Mouse (Mus musculus) cortical plate, adult 2 months (tissue): ENCODE data around the gene Tnik. TPM values are rescaled to one million over a fixed set of nuclear protein-coding genes. Genes with fewer than 3 reads are reported as not detected.

Experiments used
- H3K27ac ChIP-seq: fragments of 200-500 bp; 2 replicates; pipeline ENCODE4 v1.5.1; 2012; ENCODE audit warnings: low read length, control low read depth, inconsistent platforms; ENCODE audit not compliant: insufficient read depth
- H3K4me1 ChIP-seq: fragments of 200-500 bp; 2 replicates; pipeline ENCODE4 v1.6.1; 2011; ENCODE audit warnings: low read length; ENCODE audit not compliant: control insufficient read depth, insufficient read depth
- H3K4me3 ChIP-seq: fragments of 200-500 bp; 2 replicates; pipeline ENCODE4 v1.5.1; 2011; ENCODE audit warnings: mild to moderate bottlenecking, low read length, control low read depth; ENCODE audit not compliant: insufficient read depth
- CTCF ChIP-seq: fragments of 200-500 bp; IDR thresholded peaks from 2 replicates; pipeline ENCODE4 v1.5.1; 2011; ENCODE audit warnings: mild to moderate bottlenecking, control low read depth, low read length; ENCODE audit not compliant: insufficient read depth; ENCODE audit errors: extremely low read depth
- POLR2A ChIP-seq: fragments of 200-500 bp; IDR thresholded peaks from 2 replicates; pipeline ENCODE4 v1.6.1; 2011; ENCODE audit warnings: mild to moderate bottlenecking, low read length, control low read depth; ENCODE audit not compliant: insufficient read depth; ENCODE audit errors: extremely low read depth
- polyA plus RNA-seq: library from polyadenylated mRNA; depleted of rRNA; stranded (reverse); fragments of >200 nt; gene quantifications from 2 replicates; pipeline ENCODE4 v1.2.3, GENCODE M21; 2012

The Tnik gene
- polyA plus RNA-seq, 1 experiment: 95.8 TPM

DNA sequence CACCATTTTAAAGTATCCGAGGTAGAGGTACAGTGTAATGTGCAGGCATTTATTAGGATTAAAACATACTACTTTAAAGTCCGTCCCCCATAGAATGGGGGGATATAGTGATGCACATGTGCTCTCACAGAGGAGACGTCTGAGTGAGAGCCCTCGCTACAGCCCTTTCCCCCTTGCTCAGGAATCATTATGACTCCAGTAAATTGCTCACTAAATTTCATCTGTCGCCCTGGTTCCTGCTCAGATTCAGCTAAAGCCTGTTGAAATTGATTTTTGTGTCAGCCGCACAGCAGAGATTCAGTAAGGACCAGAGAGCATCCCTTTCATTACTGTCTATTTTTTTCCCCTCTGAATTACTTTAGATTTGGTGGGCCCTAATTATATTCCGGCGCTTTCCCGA is 224.4 kb downstream of the Tnik start:
- no peak overlapping the region for H3K27ac ChIP-seq
- no peak overlapping the region for H3K4me3 ChIP-seq
- TF ChIP-seq CTCF (no peak), POLR2A (no peak)
- H3K4me1 ChIP-seq: peaks cover 10% of the 10 kb centered on the region

DNA sequence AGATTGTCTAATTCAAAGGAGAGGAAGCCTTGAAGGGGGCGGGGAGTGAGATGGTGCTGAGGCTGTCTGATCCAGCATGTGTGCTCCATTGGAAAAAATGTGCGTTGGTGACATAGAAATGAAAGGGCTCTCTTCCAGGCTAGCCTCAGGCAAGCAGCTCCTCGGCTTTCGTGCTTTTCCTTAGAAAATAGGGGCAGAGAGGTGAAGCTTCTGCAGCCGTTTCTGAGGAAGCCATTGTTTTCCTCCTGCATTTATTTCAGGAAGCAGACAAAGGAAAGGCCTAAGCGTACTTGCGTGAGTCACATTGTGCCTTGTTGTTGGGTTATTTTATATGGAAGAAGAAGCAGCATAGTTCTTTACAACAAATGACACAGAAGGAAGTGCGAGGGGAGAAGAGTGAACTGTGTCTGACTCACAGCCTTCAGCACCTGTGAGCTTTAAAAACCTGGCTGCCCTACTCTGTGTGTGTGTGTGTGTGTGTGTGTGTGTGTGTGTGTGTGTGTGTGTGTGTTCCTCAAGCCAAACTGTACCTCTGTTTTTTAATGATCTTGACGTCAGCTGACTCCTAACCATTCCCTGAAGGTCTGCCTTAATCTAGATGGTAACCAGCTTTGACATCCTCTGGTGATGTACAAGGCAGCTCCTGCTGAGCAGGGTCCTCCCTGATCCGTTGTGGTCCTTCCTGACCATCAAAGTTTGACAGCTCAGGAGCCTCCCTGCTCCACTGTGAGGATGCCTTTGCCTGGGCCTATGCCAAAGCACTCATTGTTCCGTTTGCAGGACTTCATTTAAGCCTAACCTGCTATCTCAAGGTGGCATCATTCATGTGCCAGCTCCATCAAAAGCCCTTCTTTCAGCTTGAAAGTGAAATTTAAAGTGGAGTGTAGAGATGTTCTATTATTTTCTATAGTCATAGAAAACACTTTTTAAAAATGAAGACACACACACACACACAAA is 228.3 kb downstream of the Tnik start:
- no peak overlapping the region for H3K4me3 ChIP-seq
- no peak for TF ChIP-seq POLR2A
- no peak overlapping the region for H3K27ac ChIP-seq
- peaks cover 6% of the 10 kb centered on the region; the same call in 1 of the 2 replicates for H3K4me1 ChIP-seq

DNA sequence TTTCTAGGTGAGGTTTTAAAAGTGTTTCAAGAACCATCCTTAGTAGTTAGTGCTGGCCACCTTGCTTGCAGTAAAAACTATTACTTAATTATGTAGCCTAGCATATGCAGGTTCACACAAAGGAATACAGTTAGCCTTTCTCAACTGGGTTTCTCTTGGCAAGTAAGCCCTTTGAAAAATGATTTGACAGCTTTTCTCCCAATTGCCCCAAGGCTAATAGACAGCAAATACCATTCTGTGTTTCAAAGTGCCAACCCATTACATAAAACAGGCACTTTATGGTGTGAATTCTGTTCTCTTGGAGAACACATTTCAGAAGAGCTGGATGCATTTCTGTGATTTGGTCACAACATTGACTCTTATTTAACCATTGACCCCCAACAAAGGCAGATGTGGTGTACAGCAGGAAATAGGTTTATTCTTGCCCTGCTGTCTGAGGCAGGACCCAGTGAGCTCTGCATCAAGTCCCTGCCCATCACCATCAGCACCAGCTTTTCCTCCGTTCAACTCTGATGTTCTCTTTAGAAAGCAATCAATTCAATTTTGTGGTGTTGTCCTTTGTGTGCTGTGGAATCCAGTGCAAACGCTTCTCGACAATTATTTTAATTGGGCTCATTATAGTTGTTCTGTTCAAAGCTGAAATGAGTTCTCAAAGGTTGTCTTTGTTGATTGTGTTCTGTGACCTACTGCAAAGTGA is 233.9 kb downstream of the Tnik start:
- H3K27ac ChIP-seq: no peak overlapping the region; the same call in 1 of the 2 replicates
- H3K4me3 ChIP-seq: no peak overlapping the region
- no peaks in the 10 kb centered on the region; the same call in 1 of the 2 replicates for H3K4me1 ChIP-seq
- TF ChIP-seq CTCF: no peak
- TF ChIP-seq POLR2A: no peak

DNA sequence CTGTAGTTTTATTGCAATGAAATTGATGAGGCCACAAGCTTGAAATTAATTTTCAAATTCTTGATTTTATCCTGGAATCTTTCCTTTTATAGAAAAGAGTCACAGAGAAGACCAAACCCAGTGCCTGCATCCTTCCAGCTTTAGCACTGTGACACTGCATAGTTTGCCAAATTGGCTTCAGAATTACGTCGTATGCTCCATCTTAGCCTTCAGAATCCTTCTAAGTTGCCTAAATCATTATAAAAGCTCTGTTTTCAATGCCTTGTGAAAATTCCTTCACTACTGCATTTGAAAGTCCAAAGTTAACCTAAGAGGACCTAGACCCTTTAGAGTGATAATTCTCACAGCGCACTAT is 234.5 kb downstream of the Tnik start:
- no peaks in the 10 kb centered on the region for H3K4me1 ChIP-seq
- no peak overlapping the region for H3K4me3 ChIP-seq
- no peak overlapping the region; the same call in 1 of the 2 replicates for H3K27ac ChIP-seq
- TF ChIP-seq CTCF: no peak

DNA sequence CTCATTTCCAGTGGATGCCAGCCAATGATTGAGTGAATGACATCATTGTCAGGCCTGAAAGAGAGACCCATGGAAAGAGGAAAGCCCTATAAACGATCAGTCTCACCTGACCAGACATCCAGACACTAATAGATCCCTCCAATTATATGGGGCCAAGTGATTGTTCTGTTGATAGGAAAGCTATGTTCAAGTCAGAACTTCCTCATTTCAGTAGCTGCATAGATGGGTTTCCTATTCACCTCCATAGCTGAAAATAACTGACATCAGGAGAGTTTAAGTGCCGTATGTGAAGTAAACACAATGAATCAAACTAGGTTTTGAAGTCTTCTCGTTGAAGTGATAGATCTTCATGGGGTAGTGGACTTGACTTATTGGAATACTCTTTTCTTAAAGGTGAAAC is 239.7 kb downstream of the Tnik start:
- Histone ChIP-seq H3K27ac (no peak overlapping the region), H3K4me1 (no peaks in the 10 kb centered on the region), H3K4me3 (no peak overlapping the region)
- TF ChIP-seq POLR2A: no peak
- TF ChIP-seq CTCF: no peak

DNA sequence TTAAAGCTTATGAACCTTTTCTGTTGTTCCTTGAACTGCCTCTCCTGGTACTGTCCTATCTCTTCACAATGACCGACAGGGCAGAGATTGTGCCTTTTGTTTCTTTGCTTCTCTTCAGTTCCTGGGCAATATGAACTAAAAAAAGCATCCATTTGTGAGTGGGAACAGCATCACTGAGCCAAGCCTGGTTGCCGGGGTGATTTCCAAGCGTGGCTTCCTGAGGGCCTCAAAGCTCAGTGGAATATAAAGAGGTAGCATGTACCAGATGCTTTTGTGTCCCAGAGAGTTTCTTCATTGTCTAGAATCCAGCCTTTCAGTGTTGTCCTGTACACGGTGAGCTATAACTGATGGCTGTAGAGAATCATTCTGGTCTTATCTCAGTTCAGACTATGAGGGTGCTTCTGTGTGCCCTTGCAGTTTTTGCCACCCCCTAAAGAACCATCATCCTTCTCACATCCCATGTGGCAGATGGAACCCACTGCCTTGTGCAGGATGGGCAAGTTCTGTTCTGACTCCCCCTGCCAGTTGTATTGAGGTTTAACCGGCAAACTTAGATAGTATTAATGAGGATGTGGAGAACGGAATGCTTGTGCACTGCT is 246.4 kb downstream of the Tnik start:
- Histone ChIP-seq H3K4me1 (peaks cover 9% of the 10 kb centered on the region), H3K4me3 (no peak overlapping the region), H3K27ac (0 out of 2 replicates have a peak overlapping the region, but pooled peaks have one; percentile 8)
- no peak for TF ChIP-seq CTCF

DNA sequence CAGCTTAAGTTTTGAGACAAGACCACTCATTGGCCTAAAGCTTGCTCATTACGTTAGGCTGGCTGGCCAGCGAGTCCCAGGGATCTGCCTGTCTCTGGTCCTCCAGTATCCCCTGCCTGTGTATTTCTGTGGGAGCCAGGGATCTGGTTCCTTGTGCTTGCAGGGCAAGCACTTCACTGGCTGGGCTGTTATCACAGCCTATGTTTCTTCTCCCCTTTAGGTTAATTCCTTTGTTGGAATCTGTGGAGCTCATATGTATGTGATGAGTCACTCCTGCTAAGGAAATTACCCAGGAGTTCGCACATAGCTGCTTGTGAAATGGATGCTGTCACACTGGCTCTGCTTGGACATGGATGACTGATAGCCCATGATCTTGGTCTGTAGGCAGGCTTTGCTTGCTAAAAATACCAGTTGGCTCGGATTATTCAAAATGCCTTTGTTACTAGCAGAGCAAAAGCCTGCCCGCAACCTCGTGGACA is 260.0 kb downstream of the Tnik start:
- peaks cover 12% of the 10 kb centered on the region; the same call in 1 of the 2 replicates for H3K4me1 ChIP-seq
- H3K27ac ChIP-seq: peak overlapping the region; percentile 43
- H3K4me3 ChIP-seq: no peak overlapping the region
- TF ChIP-seq CTCF (no peak), POLR2A (no peak)

DNA sequence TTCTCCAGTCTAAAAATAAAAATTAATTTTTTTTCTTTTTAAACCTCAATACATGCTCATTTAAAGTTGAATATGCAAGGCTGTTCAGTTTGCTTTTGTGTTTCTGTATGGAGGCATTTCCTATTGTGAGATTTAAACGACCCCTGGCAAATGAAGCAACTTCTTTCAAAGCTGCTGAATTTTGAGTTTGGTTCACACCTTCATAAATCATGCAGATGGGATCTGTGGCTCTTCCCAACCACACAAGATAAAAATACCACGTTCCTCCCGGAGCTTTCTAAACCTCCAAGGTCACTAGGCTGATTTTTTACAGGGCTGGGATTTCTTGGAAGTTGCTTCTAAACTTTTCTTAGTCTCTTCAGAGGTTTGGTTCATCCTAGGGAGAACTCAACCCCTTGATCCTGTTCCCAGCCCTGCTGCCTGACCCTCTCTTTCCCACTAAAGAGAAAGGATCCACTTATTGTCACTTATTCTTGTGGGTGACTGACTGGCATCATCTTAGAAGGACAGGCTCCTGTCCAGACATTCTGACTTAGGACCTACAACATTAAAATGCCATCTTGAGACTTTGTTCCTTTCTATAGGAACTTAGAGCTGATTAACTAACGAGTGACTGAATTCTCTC is 260.6 kb downstream of the Tnik start:
- H3K27ac ChIP-seq: peak overlapping the region; percentile 76
- no peak for TF ChIP-seq CTCF
- no peak for TF ChIP-seq POLR2A
- H3K4me1 ChIP-seq: peaks cover 12% of the 10 kb centered on the region; the same call in 1 of the 2 replicates
- H3K4me3 ChIP-seq: no peak overlapping the region

DNA sequence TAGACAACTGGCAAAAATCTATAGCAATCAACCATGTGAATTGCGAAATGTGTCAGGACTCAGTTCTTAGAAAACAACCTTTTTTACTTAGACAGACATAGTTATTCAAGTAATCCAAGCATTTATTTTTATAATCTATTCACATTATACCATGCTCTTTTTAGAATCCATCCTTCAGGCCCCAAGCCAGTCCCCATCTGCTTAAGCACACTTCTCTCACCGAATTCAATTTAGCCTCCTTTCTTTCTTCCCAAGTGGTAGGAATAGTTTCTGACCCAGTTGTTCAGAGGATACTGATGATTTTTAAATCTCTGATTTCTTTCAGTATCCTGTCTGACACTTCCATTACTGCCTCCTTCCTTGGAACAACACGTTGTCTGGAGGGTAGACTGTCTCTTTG is 261.5 kb downstream of the Tnik start:
- no peak overlapping the region for H3K27ac ChIP-seq
- H3K4me1 ChIP-seq: peaks cover 14% of the 10 kb centered on the region; the same call in 1 of the 2 replicates
- H3K4me3 ChIP-seq: no peak overlapping the region
- TF ChIP-seq CTCF: no peak
- no peak for TF ChIP-seq POLR2A
